Mouse (Mus musculus): ENCODE measurements around the gene Gm13084. TPM values are rescaled to one million over a fixed set of nuclear protein-coding genes. Genes with fewer than 3 reads are reported as not detected.

Gene Gm13084
- not detected for polyA plus RNA-seq (2014; fragmentation: Illumina TruSeq; extraction: RNeasy Lipid Tissue Mini Kit (QIAGEN cat#74804); ENCODE audit: low read depth, low replicate concordance)

DNA sequence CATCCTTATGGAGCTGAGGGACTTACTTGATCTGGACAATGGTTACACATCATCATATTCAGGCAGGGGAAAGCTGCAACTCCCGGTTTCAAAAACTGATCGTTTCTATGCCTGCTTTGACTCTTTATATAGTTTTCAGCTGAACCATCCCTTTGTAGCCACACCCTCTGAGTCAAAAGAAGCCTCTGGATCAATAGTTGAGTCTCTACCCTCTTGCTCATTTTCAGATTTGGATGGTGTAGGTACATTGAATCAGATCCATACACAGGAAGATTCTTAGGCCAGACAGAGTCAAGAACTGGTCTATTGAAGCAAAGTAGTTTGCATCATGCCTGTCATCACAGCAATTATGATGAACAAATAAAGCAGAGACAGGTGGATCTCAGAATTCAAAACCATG is at the start of gene Gm13084:
TSS of gene Gm13084 (minus strand) at position 101 of the 400 bp plus-strand sequence.

DNA sequence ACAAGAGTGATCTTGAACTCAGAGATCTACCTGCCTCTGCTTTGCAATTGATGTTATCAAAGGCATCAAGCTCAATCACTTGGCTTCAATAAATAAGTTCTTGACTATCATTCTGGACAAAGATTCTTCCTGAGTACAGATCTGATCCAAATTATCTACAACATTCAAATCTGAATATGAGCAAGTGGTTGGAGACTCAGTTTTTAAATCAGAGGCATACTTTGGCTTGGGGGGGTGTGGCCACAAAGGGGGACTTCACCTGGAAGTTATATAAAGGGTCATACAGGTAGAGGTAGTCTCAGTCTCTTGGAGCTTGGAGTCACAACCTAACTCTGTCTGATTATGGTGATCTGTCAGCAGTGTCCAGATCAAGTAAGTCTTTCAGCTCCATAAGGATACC is 30.3 kb upstream of the Gm13084 start, which contains the start of gene Gm13103:
TSS of gene Gm13103 (plus strand) at position 301 of the 400 bp plus-strand sequence.

GRCm38 (mm10) chr4:143789052-143789451 is 26.8 kb downstream of the Gm13084 start, which contains the start of gene Gm13023:
Gene Gm13023, plus strand, starts transcription at chr4:143789352.

Other genes with a start within 250 kb of the Gm13084 start
- not detected for gene Gm13083, start 201.1 kb downstream of the Gm13084 start, polyA plus RNA-seq (2014; fragmentation: Illumina TruSeq; extraction: RNeasy Lipid Tissue Mini Kit (QIAGEN cat#74804); ENCODE audit: low read depth, low replicate concordance)
- not detected for gene Gm13088, start 158.8 kb downstream of the Gm13084 start, polyA plus RNA-seq (2014; fragmentation: Illumina TruSeq; extraction: RNeasy Lipid Tissue Mini Kit (QIAGEN cat#74804); ENCODE audit: low read depth, low replicate concordance)
- gene Gm13089, start 113.4 kb downstream of the Gm13084 start, polyA plus RNA-seq (2014; fragmentation: Illumina TruSeq; extraction: RNeasy Lipid Tissue Mini Kit (QIAGEN cat#74804); ENCODE audit: low read depth, low replicate concordance) = not detected
- gene Gm13078, start 96.6 kb downstream of the Gm13084 start, polyA plus RNA-seq (2014; fragmentation: Illumina TruSeq; extraction: RNeasy Lipid Tissue Mini Kit (QIAGEN cat#74804); ENCODE audit: low read depth, low replicate concordance) = not detected
- gene Gm13023, start 26.7 kb downstream of the Gm13084 start, polyA plus RNA-seq (2014; fragmentation: Illumina TruSeq; extraction: RNeasy Lipid Tissue Mini Kit (QIAGEN cat#74804); ENCODE audit: low read depth, low replicate concordance) = not detected
- not detected for gene Gm13103, start 30.4 kb upstream of the Gm13084 start, polyA plus RNA-seq (2014; fragmentation: Illumina TruSeq; extraction: RNeasy Lipid Tissue Mini Kit (QIAGEN cat#74804); ENCODE audit: low read depth, low replicate concordance)
- gene Pramef6, start 84.3 kb upstream of the Gm13084 start, polyA plus RNA-seq (2014; fragmentation: Illumina TruSeq; extraction: RNeasy Lipid Tissue Mini Kit (QIAGEN cat#74804); ENCODE audit: low read depth, low replicate concordance) = not detected
- gene Pramef25, start 134.9 kb upstream of the Gm13084 start, polyA plus RNA-seq (2014; fragmentation: Illumina TruSeq; extraction: RNeasy Lipid Tissue Mini Kit (QIAGEN cat#74804); ENCODE audit: low read depth, low replicate concordance) = not detected
- gene Gm13101, start 150.9 kb upstream of the Gm13084 start, polyA plus RNA-seq (2014; fragmentation: Illumina TruSeq; extraction: RNeasy Lipid Tissue Mini Kit (QIAGEN cat#74804); ENCODE audit: low read depth, low replicate concordance) = not detected
- not detected for gene Pramef17, start 178.3 kb upstream of the Gm13084 start, polyA plus RNA-seq (2014; fragmentation: Illumina TruSeq; extraction: RNeasy Lipid Tissue Mini Kit (QIAGEN cat#74804); ENCODE audit: low read depth, low replicate concordance)
- gene Pramel4, start 243.0 kb upstream of the Gm13084 start, polyA plus RNA-seq (2014; fragmentation: Illumina TruSeq; extraction: RNeasy Lipid Tissue Mini Kit (QIAGEN cat#74804); ENCODE audit: low read depth, low replicate concordance) = not detected